Mouse (Mus musculus): ENCODE measurements around the gene Arhgap45. TPM values are rescaled to one million over a fixed set of nuclear protein-coding genes. Genes with fewer than 3 reads are reported as not detected.

Gene Arhgap45
- polyA plus RNA-seq, 1 experiment from 2014 or later: 4.6 TPM

DNA sequence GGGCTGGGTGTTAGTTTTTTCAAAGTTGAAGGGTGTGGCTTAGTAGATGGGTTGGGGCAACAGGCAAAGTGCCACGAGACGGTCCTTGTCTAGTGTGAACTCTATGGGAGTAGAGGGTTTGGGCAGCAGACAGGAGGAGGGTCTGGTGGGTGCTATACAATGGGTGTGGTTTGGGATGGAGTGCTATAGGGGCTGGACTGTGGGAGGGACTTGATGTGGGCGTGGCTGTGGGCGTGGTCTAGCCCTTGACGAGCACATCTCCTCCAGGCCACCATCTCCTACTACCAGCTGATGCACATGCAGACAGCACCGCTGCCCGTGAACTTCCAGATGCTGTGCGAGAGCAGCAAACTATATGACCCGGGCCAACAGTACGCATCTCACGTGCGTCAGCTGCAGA is 9.4 kb downstream of the Arhgap45 start:
- no peaks in the 10 kb centered on the region for H3K27me3 ChIP-seq
- H3K4me1 ChIP-seq: no peaks in the 10 kb centered on the region
- 63% methylated on average over 12 of the region's 12 CpGs for WGBS
- no peak for ATAC-seq (ENCODE audit: insufficient number of reproducible peaks, insufficient read depth, low FRiP score, low TSS enrichment, low read depth)
- H3K27ac ChIP-seq: no peak overlapping the region
- no peak overlapping the region for H3K9ac ChIP-seq
- no peak overlapping the region for H3K4me3 ChIP-seq
- H3K36me3 ChIP-seq: no peaks in the 10 kb centered on the region
- H3K9me3 ChIP-seq: no peaks in the 10 kb centered on the region
- H3K4me2 ChIP-seq: no peak overlapping the region

DNA sequence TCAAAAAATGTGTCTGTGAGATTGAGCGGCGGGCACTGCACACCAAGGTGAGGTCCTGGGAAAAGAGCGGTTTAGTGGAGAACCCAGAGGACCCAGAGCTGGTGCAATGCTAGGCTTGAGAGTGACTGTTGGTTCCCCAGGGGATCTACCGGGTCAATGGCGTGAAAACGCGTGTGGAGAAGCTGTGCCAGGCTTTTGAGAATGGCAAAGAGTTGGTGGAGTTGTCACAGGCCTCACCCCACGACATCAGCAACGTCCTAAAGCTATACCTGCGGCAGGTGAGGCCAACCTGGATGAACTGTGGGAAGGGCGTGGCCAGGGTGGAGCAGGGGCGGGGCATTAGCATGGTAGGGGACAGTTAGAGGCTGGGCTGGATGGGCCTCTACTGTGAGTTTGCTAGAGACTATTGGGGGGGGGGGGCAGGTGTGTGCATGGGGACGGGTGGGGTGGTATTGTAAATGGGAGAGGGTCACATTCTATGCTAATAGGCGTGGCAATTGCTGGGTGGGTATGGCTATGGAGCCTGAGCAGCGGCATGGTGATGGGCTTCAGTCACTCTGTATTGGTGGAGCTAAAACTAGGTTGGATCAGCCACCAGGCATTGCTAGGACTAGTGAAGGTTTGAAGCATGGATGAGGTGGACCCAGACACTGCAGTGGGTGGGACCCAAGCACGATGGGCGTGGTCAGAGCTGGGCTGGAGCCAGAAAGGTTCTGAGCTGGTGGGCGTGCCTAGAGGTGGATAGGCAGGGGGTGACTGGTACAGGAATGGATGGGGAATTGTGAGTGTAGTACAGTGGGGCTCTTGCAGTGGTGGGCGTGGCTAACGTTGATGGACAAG is 11.4 kb downstream of the Arhgap45 start:
- 70% methylated on average over 20 of the region's 20 CpGs for WGBS

DNA sequence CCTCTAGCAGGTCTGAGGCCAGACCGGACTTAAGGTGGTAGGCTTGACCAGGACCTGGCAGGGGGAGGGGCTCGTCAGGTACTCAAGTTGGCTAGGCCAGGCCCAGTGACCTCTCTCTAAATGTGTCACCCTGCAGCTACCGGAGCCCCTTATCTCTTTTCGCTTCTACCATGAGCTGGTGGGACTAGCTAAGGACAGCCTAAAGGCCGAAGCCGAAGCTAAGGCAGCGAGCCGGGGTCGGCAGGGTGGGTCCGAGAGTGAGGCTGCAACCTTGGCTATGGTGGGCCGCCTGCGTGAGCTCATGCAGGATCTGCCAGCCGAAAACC is 12.0 kb downstream of the Arhgap45 start:
- no peak overlapping the region for H3K9ac ChIP-seq
- no peaks in the 10 kb centered on the region for H3K36me3 ChIP-seq
- H3K4me1 ChIP-seq: peaks cover 10% of the 10 kb centered on the region
- 94% methylated on average over 13 of the region's 13 CpGs for WGBS
- H3K9me3 ChIP-seq: no peaks in the 10 kb centered on the region
- no peak overlapping the region for H3K4me2 ChIP-seq
- H3K27me3 ChIP-seq: no peaks in the 10 kb centered on the region
- no peak for ATAC-seq (ENCODE audit: insufficient number of reproducible peaks, insufficient read depth, low FRiP score, low TSS enrichment, low read depth)
- H3K4me3 ChIP-seq: no peak overlapping the region
- no peak overlapping the region for H3K27ac ChIP-seq

More for the DNA sequence above, 11.4 kb downstream of the Arhgap45 start:
- no peak overlapping the region for H3K4me2 ChIP-seq
- no peaks in the 10 kb centered on the region for H3K36me3 ChIP-seq
- H3K4me3 ChIP-seq: no peak overlapping the region
- peaks cover 4% of the 10 kb centered on the region for H3K4me1 ChIP-seq
- H3K9me3 ChIP-seq: no peaks in the 10 kb centered on the region
- H3K9ac ChIP-seq: no peak overlapping the region
- no peak overlapping the region for H3K27ac ChIP-seq
- no peaks in the 10 kb centered on the region for H3K27me3 ChIP-seq
- ATAC-seq (ENCODE audit: insufficient number of reproducible peaks, insufficient read depth, low FRiP score, low TSS enrichment, low read depth): no peak

DNA sequence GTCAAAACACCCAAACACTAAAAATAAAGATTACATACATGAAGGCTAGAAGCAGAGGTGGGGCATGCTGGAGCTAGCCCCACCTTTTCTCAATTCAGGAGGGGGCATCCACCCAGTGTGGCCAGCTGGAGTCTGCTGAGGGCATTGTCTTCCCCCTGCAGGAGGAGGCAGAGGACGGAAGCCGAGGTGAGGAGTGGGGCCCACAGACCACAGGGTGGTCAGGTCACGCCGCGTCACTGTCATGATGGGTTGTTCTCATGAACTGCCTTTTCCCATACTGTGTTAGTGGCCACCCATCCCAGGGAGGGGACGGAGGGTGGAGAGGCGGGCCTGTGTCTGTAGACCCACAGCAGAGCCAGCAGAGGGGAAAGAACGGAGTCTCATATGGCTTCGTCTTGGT is 13.7 kb downstream of the Arhgap45 start:
- Histone ChIP-seq H3K36me3 (peaks cover 9% of the 10 kb centered on the region), H3K4me3 (no peak overlapping the region), H3K4me2 (no peak overlapping the region), H3K27ac (no peak overlapping the region), H3K4me1 (peaks cover 17% of the 10 kb centered on the region), H3K9ac (no peak overlapping the region), H3K9me3 (no peaks in the 10 kb centered on the region), H3K27me3 (no peaks in the 10 kb centered on the region)
- 85% methylated on average over 9 of the region's 9 CpGs for WGBS
- no peak for ATAC-seq (ENCODE audit: insufficient number of reproducible peaks, insufficient read depth, low FRiP score, low TSS enrichment, low read depth)

DNA sequence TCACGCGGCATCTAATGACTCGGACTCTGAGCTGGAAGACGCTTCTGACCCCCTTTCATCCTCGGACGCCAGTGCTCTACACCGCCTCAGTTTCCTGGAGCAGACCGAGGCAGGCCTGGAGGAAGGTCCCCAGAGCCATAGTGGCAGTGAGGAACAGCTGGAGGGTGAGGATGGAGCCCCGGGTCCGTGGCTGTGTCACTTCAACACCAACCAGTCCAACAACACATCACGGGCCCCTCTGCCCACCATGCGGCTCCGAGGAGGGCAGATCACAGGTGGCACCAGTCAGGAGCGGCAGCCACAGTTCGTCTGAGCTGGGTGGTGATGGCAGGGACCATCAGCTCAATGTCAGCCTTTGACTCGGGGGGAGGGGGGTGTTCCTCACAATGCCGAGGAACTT is 14.3 kb downstream of the Arhgap45 start:
- H3K4me1 ChIP-seq: peaks cover 17% of the 10 kb centered on the region
- no peaks in the 10 kb centered on the region for H3K9me3 ChIP-seq
- H3K36me3 ChIP-seq: peaks cover 14% of the 10 kb centered on the region
- WGBS: 86% methylated on average over 17 of the region's 17 CpGs
- ATAC-seq (ENCODE audit: insufficient number of reproducible peaks, insufficient read depth, low FRiP score, low TSS enrichment, low read depth): no peak
- H3K9ac ChIP-seq: 0 out of 2 replicates have a peak overlapping the region, but pooled peaks have one; percentile 12
- no peaks in the 10 kb centered on the region for H3K27me3 ChIP-seq
- H3K4me2 ChIP-seq: no peak overlapping the region
- H3K27ac ChIP-seq: no peak overlapping the region
- H3K4me3 ChIP-seq: no peak overlapping the region

DNA sequence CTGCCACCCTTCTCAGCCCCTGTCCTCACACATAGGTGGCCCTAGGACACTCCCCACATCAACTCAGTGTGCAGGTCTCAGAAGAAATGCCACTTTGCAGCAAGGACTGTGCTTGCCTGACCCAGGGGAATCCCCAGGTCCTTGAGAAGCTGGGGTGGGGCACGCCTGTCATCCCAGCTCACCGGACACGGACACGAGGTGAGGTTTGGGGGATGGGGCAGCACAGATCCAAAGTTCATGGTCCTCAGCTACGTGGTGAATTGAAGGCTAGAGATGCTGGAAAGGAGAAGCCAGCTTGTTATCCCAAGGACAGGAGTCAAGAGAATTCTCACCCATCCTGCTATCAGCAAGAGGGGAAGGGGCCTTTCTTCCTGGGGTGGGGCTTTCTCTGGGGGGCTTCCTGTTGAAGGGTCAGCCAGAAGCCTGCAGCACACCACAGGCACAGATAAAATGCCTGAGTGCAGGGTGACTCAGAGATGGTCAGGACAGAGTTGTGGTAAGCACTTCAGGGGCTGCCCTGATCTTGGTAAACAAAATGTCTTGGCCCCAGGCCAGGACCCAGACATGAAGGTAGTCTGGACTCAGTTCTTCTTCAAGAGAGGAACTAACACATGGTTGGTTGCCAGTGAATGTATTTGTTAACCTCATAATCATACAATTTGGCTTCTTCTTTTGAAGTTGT is 16.5 kb downstream of the Arhgap45 start:
- no peak for ATAC-seq (ENCODE audit: insufficient number of reproducible peaks, insufficient read depth, low FRiP score, low TSS enrichment, low read depth)
- H3K9ac ChIP-seq: peak overlapping the region; percentile 46; the same call in 1 of the 2 replicates
- no peak overlapping the region for H3K4me3 ChIP-seq
- 59% methylated on average over 5 of the region's 5 CpGs for WGBS
- no peaks in the 10 kb centered on the region for H3K27me3 ChIP-seq
- peak overlapping the region; percentile 44; the same call in 1 of the 2 replicates for H3K27ac ChIP-seq
- H3K9me3 ChIP-seq: no peaks in the 10 kb centered on the region
- H3K4me1 ChIP-seq: peaks cover 19% of the 10 kb centered on the region
- peaks cover 36% of the 10 kb centered on the region for H3K36me3 ChIP-seq
- H3K4me2 ChIP-seq: no peak overlapping the region

DNA sequence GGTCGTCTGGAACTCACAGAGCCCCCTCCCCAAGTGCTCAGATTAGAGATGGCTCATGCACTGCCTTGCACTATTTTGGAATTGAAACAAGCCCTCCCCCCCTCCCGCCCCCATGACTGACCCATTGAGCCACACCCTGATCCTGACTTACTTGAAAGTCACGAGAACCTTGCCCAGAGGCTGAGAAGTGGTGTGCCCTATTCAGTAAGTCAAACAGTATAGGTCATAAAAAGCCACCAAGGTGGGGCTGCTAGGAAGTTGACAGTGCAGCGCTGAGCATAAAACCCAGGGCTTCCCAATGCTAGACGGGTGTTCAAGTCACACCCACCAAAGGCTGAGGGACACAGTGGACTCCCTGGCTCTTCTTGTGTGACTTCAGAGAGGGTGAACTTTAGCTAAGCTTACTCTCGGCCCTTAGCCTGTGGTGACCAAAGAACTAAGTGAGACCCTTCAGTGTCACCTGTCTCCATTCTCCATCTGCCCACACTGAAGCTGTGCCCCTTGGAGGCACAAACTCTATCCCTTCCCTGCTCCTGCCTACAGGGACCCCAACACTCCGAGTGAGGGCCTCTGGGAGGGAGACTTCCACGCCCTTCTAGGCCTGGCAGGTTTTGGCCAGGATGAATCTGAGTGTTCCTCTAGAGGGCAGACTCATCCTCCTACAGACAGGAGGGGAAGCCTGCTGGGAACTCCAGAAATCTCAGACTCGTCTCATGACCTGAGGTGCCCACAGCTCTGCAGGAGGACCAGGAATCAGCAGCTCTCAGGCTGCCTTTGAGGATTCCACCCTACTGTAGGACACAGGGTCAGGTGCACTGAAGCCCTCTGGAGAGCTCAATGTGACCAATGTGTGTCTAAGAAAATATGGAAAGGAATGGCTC is 17.3 kb downstream of the Arhgap45 start:
- Histone ChIP-seq H3K9ac (0 out of 2 replicates have a peak overlapping the region, but pooled peaks have one; percentile 21), H3K36me3 (peaks cover 42% of the 10 kb centered on the region), H3K4me2 (no peak overlapping the region), H3K4me1 (peaks cover 28% of the 10 kb centered on the region), H3K27ac (peak overlapping the region; percentile 68), H3K9me3 (no peaks in the 10 kb centered on the region), H3K4me3 (no peak overlapping the region), H3K27me3 (no peaks in the 10 kb centered on the region)
- no peak for ATAC-seq (ENCODE audit: insufficient number of reproducible peaks, insufficient read depth, low FRiP score, low TSS enrichment, low read depth)
- 42% methylated on average over 9 of the region's 9 CpGs for WGBS

DNA sequence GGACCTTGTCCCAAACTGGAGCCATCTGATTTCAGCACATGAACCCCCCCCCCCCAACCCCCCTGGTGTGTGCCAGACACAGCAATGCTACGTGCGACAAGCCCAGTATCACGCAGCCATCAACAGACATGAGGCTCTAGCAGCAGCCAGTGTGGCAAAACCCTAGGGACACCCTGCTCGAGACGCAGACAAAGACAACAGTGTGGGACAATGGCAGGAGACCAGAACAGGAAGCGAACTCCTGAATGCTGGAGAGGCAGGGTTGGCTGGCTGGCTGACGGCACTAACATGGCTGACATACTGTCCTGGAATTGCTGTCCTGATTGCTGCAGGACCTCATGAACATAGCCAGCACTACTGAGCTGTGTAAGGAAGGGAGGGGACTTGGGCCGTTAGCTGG is 18.7 kb downstream of the Arhgap45 start:
- Histone ChIP-seq H3K36me3 (peaks cover 42% of the 10 kb centered on the region), H3K4me1 (peaks cover 32% of the 10 kb centered on the region)

DNA sequence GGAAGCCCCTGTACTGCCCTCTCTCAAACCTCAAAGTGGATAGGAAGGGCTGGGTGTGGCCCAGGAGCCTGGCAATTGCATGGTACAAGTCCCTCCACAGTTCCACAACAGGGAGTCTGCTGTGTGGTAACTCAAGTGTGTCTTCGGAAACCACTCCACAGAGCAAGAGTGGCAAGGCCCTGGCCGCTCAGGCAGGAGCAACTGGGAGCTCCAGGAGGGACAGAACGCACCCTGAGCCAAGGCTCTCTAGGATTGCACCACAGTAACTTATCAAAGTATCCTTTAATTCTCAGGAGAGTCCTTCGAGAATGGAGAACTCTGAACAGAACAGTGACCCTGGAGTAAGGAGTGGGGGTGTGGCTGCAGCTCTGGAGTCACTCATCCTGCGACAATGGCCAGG is 19.2 kb downstream of the Arhgap45 start:
- ATAC-seq (ENCODE audit: insufficient number of reproducible peaks, insufficient read depth, low FRiP score, low TSS enrichment, low read depth): no peak
- Histone ChIP-seq H3K9me3 (no peaks in the 10 kb centered on the region), H3K27ac (peak overlapping the region; percentile 12; the same call in 1 of the 2 replicates), H3K4me2 (no peak overlapping the region), H3K36me3 (peaks cover 42% of the 10 kb centered on the region), H3K9ac (no peak overlapping the region; the same call in 1 of the 2 replicates), H3K4me3 (no peak overlapping the region), H3K4me1 (peaks cover 32% of the 10 kb centered on the region), H3K27me3 (no peaks in the 10 kb centered on the region)
- 92% methylated on average over 5 of the region's 5 CpGs for WGBS

More for the DNA sequence above, 18.7 kb downstream of the Arhgap45 start:
- Histone ChIP-seq H3K9me3 (no peaks in the 10 kb centered on the region), H3K4me2 (no peak overlapping the region), H3K27ac (peak overlapping the region; percentile 12; the same call in 1 of the 2 replicates), H3K4me3 (no peak overlapping the region), H3K27me3 (no peaks in the 10 kb centered on the region), H3K9ac (no peak overlapping the region; the same call in 1 of the 2 replicates)
- 78% methylated on average over 8 of the region's 8 CpGs for WGBS
- no peak for ATAC-seq (ENCODE audit: insufficient number of reproducible peaks, insufficient read depth, low FRiP score, low TSS enrichment, low read depth)

DNA sequence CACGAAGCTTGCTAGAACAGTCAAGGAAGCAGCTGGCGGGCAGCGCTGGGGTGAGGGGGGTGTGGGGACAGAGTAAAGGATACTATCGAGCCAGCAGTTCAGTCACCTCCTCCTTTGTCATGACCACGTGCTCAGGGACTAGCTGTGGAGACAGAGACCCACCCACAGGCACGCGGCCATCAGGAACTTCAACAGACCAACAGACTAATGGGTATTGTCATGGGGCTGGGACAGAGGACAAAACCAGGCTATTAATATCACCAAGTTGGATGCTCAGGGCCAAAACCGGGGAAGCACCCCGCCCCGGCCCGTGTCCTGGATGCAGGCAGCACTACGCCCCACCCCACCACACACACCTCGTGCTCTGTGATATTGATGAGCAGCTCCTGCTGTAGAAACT is 20.4 kb downstream of the Arhgap45 start:
- ATAC-seq (ENCODE audit: insufficient number of reproducible peaks, insufficient read depth, low FRiP score, low TSS enrichment, low read depth): no peak
- H3K4me1 ChIP-seq: peaks cover 32% of the 10 kb centered on the region
- H3K4me2 ChIP-seq: no peak overlapping the region
- no peaks in the 10 kb centered on the region for H3K27me3 ChIP-seq
- 95% methylated on average over 13 of the region's 13 CpGs for WGBS
- no peak overlapping the region for H3K9ac ChIP-seq
- H3K36me3 ChIP-seq: peaks cover 42% of the 10 kb centered on the region
- H3K27ac ChIP-seq: no peak overlapping the region
- H3K4me3 ChIP-seq: no peak overlapping the region
- no peaks in the 10 kb centered on the region for H3K9me3 ChIP-seq

DNA sequence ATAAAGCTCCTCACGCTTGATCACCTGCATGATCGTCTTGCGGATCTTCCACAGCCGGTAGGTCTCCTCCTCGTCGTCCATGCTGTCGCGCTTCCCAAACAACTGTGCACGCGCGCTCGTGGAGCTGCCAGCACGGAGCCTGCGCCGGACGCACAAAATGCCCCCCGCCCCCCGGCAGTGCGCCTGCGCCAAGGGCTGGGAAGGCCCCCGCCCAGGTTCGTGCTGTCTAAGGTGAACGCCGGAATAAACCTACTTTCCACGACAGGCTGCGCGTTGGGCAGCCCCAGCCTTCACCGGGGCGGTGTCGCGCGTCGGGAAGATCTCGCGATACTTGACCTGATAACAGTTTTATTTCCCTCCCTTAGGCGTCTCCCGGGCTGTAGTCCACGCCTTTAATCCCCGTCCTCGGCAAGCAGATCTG is 23.1 kb downstream of the Arhgap45 start, which contains the start of gene Polr2e:
Gene Polr2e, minus strand, starts transcription at position 237 of the 421 bp plus-strand sequence.
- WGBS: under 1% methylated on average over 40 of the region's 40 CpGs

More for the DNA sequence above, 23.1 kb downstream of the Arhgap45 start, which contains the start of gene Polr2e:
- H3K27ac ChIP-seq: peak within 1 kb of the TSS; percentile 39
- peak within 1 kb of the TSS; percentile 88 for H3K4me3 ChIP-seq
- peaks cover 39% of the 10 kb centered on the region for H3K36me3 ChIP-seq
- peak; percentile 96 for ATAC-seq (ENCODE audit: insufficient number of reproducible peaks, insufficient read depth, low FRiP score, low TSS enrichment, low read depth)
- peak within 1 kb of the TSS; percentile 91 for H3K9ac ChIP-seq
- peak within 1 kb of the TSS; percentile 82 for H3K4me2 ChIP-seq
- H3K9me3 ChIP-seq: no peaks in the 10 kb centered on the region
- no peaks in the 10 kb centered on the region for H3K27me3 ChIP-seq
- peaks cover 15% of the 10 kb centered on the region for H3K4me1 ChIP-seq

Measured in embryonic facial prominence, embryonic 13.5 days (tissue).